Mouse (Mus musculus) kidney, adult 2 months (tissue): ENCODE results near the gene Acat2. TPM values are rescaled to one million over a fixed set of nuclear protein-coding genes. Genes with fewer than 3 reads are reported as not detected.
"Not testable (repeated sequence)": the region's sequence is repeated elsewhere in the genome, so short reads cannot be mapped to it uniquely, and the experiment has no call there.

Source experiments
- DNase-seq: peaks from one replicate; pipeline ENCODE4 v3.0.0; 2021
- H3K27ac ChIP-seq: fragments of 200-500 bp; 2 replicates; pipeline ENCODE4 v1.5.1; 2012; ENCODE audit warnings: low read depth, low read length, control low read depth, inconsistent platforms; ENCODE audit not compliant: insufficient read depth
- H3K27me3 ChIP-seq: fragments of 200-500 bp; replicated peaks from 2 replicates; pipeline ENCODE4 v1.6.1; 2012; ENCODE audit warnings: mild to moderate bottlenecking, moderate library complexity, low read length, inconsistent platforms; ENCODE audit not compliant: control insufficient read depth, insufficient read depth
- H3K36me3 ChIP-seq: fragments of 200-500 bp; 2 replicates; pipeline ENCODE4 v1.6.1; 2012; ENCODE audit warnings: mild to moderate bottlenecking, moderate library complexity, low read length, inconsistent platforms; ENCODE audit not compliant: control insufficient read depth, insufficient read depth
- H3K4me1 ChIP-seq: fragments of 200-500 bp; 2 replicates; pipeline ENCODE4 v1.6.1; 2011; ENCODE audit warnings: low read length; ENCODE audit not compliant: control insufficient read depth, insufficient read depth
- H3K4me3 ChIP-seq: fragments of 200-500 bp; 2 replicates; pipeline ENCODE4 v1.5.1; 2011; ENCODE audit warnings: mild to moderate bottlenecking, low read depth, low read length, control low read depth; ENCODE audit not compliant: insufficient read depth
- CTCF ChIP-seq: fragments of 200-500 bp; conservative IDR thresholded peaks from 2 replicates; pipeline ENCODE4 v1.5.1; 2011; ENCODE audit warnings: low read depth, mild to moderate bottlenecking, control low read depth, low read length, moderate library complexity, mixed read lengths; ENCODE audit not compliant: insufficient read depth, insufficient read length
- POLR2A ChIP-seq: fragments of 200-500 bp; IDR thresholded peaks from one replicate; pipeline ENCODE4 v1.6.1; 2011; ENCODE audit warnings: low read depth, low read length, control low read depth
- WGBS: fragments of 180-500 bp; shearing (Covaris S2); methylation state at CpG from one replicate; pipeline ENCODE4 v1.1.7; 2018; 5-methylcytosine and 5-hydroxymethylcytosine counted together
- polyA plus RNA-seq: library from polyadenylated mRNA; depleted of rRNA; stranded (reverse); fragments of >200 nt; gene quantifications from 2 replicates; pipeline ENCODE4 v1.2.3, GENCODE M21; 2012

The Acat2 gene
- polyA plus RNA-seq, 1 experiment: 54.3 TPM

DNA sequence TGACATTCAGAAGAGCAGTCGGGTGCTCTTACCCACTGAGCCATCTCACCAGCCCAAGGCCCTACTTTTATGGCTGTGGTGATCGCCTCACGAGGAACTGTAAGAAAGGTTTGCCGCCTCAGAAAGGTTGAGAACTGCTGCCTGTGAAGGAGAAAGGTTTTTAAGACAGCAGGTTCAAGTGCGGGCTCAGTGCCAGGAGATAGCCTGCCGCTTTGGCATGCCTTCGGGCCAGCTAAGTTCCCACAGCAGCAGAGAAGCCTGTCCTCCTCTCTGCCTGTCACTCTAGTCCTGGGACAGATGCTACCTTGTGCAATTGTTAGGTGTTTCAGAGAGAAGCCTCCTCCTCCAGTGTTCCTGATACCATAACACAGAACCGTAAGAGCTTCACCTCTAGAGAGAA lies 3.9 kb downstream of the Acat2 start:
- Histone ChIP-seq H3K4me3 (no peak overlapping the region), H3K27ac (no peak overlapping the region), H3K27me3 (no peaks in the 10 kb centered on the region), H3K4me1 (peaks cover 10% of the 10 kb centered on the region; the same call in 1 of the 2 replicates), H3K36me3 (no peaks in the 10 kb centered on the region; the same call in 1 of the 2 replicates)
- DNase-seq: peak; percentile 48
- TF ChIP-seq POLR2A (no peak), CTCF (no peak)
- WGBS: 74% methylated on average over 8 of the region's 8 CpGs

DNA sequence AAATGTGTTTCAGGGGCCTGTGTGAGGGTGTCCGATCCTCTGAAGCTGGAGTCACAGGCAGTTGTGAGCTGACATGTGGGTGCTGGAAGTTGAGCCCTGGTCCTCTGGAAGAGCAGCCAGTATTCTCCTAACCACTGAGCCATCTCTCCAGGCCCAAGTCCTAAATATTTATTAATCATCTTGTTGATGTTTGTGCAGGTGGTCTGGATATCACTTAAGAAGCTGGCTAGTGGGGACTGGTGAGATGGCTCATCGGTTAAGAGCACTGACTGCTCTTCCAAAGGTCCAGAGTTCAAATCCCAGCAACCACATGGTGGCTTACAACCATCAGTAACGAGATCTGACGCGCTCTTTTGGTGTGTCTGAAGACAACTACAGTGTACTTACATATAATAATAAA lies 10.9 kb downstream of the Acat2 start:
- Histone ChIP-seq H3K27ac (no peak overlapping the region), H3K4me1 (peaks cover 5% of the 10 kb centered on the region; the same call in 1 of the 2 replicates), H3K36me3 (no peaks in the 10 kb centered on the region; the same call in 1 of the 2 replicates), H3K27me3 (no peaks in the 10 kb centered on the region), H3K4me3 (no peak overlapping the region)
- WGBS: 81% methylated on average over 5 of the region's 5 CpGs
- no peak for TF ChIP-seq CTCF
- TF ChIP-seq POLR2A: no peak
- DNase-seq: no peak

DNA sequence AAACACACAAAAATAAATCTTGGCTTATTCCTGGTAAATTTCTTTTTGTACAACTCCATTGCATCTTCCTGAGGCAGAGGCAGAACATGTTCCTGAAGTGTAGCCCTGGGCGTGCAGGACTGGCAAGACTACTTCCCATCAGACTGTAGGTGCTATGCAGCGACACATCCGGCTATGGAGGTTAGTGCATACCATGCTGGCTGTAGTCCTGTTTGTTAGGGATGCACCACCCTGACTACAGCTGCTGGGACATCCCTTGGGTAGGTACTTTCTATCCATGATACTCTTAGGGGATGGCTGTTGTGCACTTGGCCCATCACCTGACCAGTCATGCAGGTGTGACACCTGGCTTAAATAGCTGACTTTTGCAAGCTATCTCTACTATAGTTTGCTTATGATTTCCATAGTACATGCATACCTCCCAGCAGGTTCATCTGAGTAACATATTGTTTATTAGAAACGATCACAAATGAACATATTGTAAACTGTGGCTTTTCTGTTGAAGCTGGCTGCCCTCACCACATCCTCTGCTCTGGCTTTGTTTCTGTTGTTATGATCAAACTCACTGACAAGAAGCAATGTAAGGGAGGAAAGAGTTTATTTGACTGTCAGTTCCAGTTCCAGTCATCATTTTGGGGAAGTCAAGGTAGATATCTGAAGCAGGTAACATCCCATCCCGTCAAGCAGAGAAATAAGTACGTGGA lies 17.9 kb downstream of the Acat2 start:
- DNase-seq: no peak
- Histone ChIP-seq H3K4me3 (no peak overlapping the region), H3K27ac (no peak overlapping the region), H3K27me3 (no peaks in the 10 kb centered on the region), H3K4me1 (peaks cover 6% of the 10 kb centered on the region; the same call in 1 of the 2 replicates), H3K36me3 (peaks cover 2% of the 10 kb centered on the region; the same call in 1 of the 2 replicates)
- TF ChIP-seq CTCF (no peak), POLR2A (no peak)
- 95% methylated on average over 6 of the region's 6 CpGs for WGBS

DNA sequence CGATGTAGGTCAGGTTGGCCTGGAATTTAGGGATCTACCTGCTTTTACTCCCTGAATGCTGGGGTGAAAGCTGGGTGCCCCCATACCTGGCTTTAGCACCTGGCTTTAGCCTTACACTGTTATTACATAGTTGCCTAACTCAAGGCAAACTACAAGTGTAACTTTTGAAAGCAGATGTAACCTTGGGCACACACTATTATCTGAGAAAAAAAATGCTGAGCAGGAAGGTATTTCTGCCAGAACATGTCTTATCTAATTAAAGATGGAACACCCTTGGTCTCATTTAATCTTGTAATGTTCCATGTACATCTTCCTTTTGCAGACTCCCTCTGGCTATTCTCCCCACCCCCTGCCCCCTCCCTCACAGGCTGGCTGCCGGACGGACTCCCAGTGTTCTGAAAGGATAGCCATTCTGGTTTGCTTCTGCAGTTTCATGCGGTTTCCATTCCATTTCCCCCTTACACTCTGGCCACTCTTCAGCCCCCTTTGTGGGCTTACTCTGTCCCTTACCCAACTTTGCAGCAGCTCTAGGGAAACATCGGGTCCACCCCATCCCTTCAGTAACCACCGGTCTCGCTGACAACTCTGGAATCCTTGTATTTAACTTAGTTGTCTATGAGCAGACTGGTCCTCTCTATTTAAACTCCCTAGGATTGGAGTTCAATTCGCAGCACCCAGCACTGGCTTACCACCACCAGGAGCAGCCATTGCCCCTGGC lies 18.8 kb downstream of the Acat2 start:
- Histone ChIP-seq H3K36me3 (peaks cover 2% of the 10 kb centered on the region; the same call in 1 of the 2 replicates), H3K27me3 (no peaks in the 10 kb centered on the region), H3K27ac (no peak overlapping the region), H3K4me1 (peaks cover 6% of the 10 kb centered on the region; the same call in 1 of the 2 replicates), H3K4me3 (no peak overlapping the region)
- no peak for DNase-seq
- 85% methylated on average over 8 of the region's 8 CpGs for WGBS
- TF ChIP-seq CTCF: no peak
- TF ChIP-seq POLR2A: no peak

DNA sequence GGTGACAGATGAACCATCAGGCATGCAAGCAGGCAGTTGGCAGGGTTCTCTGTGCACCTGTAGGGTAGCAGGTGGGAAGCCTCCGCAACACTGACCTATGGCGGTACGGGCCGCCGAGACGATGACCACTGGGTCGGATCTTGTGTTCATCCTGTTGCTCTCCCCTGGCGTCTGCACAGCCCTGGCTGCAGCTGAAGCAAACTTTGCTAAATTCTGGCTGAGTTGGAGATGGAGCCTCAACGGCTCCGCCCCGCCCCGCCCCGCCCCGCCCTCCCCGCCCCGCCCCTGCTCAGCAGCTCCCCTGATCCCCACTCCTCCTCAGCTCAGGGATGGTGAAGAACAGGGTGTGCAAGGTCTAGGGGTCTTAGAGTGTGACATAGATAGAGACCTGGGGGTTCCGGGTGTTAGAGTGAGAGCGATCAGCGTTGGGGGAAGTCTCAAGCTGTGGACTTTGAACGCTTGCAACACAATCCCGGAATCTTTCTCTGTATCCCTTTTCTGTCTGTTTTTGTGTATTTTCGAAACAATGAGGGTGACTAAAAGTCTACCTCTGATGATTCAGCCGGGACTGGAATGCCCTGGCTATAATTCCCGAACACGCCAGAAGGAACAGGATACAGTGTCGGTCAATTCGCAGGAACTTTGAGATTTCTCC lies 20.3 kb downstream of the Acat2 start, which contains the start of gene Acat3:
TSS of gene Acat3 (minus strand) at position 450 of the 655 bp plus-strand sequence.
- peak; percentile 53 for DNase-seq
- WGBS: 2% methylated on average over 27 of the region's 27 CpGs
- H3K27ac ChIP-seq: 0 out of 2 replicates have a peak within 1 kb of the TSS, but pooled peaks have one; percentile 21
- TF ChIP-seq POLR2A: peak; percentile 30
- TF ChIP-seq CTCF: no peak
- H3K36me3 ChIP-seq: peaks cover 2% of the 10 kb centered on the region; the same call in 1 of the 2 replicates
- no peaks in the 10 kb centered on the region for H3K27me3 ChIP-seq
- peaks cover 14% of the 10 kb centered on the region; the same call in 1 of the 2 replicates for H3K4me1 ChIP-seq
- peak within 1 kb of the TSS; percentile 60 for H3K4me3 ChIP-seq

DNA sequence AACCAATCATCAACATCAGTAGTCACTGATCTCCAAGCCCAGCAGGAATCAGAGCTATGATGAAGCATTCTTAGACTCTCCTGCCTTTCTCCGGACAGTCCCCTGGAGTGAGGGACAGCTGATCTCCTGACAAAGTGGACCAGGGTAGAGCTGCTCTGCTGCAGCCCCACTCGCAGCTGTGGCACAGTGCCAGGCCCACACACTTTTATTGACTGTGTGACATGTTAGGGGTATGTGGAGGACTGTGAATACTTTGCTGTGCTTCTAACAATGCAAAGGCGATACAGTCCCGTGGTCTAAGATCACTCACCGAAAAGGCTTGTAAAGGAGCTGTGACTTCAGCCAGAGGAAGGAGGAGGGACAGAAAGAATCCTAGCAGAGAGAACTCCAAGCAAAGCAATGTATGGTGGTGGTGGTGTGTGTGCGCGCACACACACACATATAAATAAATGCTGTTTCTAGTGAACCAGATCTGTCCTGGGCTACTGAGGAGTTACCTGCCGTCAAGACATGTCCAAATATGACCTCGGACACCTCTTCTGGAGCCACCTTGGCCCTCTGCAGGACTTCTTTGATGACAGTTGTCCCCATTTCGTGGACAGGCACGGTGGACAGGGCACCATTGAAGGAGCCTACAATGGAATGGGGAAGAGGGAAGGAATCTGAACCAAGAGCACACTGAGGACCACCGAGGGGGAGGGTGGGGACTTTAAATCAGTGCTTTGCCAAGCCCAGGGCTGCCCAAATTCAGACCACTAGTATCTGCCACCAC lies 21.0 kb downstream of the Acat2 start:
- WGBS: 47% methylated on average over 5 of the region's 12 CpGs
- not testable (repeated sequence) for DNase-seq, H3K36me3 ChIP-seq, H3K27me3 ChIP-seq
- H3K4me1 ChIP-seq: peaks cover 17% of the 10 kb centered on the region; the same call in 1 of the 2 replicates
- H3K4me3 ChIP-seq: peak overlapping the region; percentile 60
- H3K27ac ChIP-seq: 0 out of 2 replicates have a peak overlapping the region, but pooled peaks have one; percentile 21
